Comparison of ENCODE assay signal across 7 mouse cellular contexts in genomic region chr11:40692511-40693365, GRCm38 (mm10). TPM values are rescaled to one million over a fixed set of nuclear protein-coding genes. Genes with fewer than 3 reads are reported as not detected.
DNase-seq lines count a peak whose midpoint lies in the region; ATAC-seq lines count a peak whose summit lies in the region.

No protein-coding gene starts in this region.

- peak overlapping the region; percentile 88 for H3K4me3 ChIP-seq in limb, embryonic 10.5 days
- H3K4me3 ChIP-seq in midbrain, embryonic 13.5 days (replicated peaks): peak overlapping the region; percentile 89

- WGBS in limb, embryonic 10.5 days: 1% methylated on average over 36 of the region's 36 CpGs
- WGBS in midbrain, embryonic 13.5 days: under 1% methylated on average over 36 of the region's 36 CpGs

- peak overlapping the region; percentile 84 for H3K9ac ChIP-seq in midbrain, embryonic 13.5 days (replicated peaks)

- peaks cover 14% of the 10 kb centered on the region for H3K36me3 ChIP-seq in limb, embryonic 10.5 days
- no peaks in the 10 kb centered on the region for H3K36me3 ChIP-seq in midbrain, embryonic 13.5 days

- H3K4me1 ChIP-seq in limb, embryonic 10.5 days: peaks cover 16% of the 10 kb centered on the region
- peaks cover 40% of the 10 kb centered on the region for H3K4me1 ChIP-seq in midbrain, embryonic 13.5 days (replicated peaks)

- peak overlapping the region; percentile 96 for H3K27ac ChIP-seq in limb, embryonic 10.5 days
- H3K27ac ChIP-seq in midbrain, embryonic 13.5 days: peak overlapping the region; percentile 88

- peak; percentile 92 for DNase-seq in adrenal gland, adult 8-10 months
- DNase-seq in embryo, embryonic 9.5 days (ENCODE audit: extremely low spot score): peak; percentile 93
- peak; percentile 95 for DNase-seq in kidney, adult 11 months
- DNase-seq in limb, embryonic 10.5 days (ENCODE audit: low spot score): peak; percentile 94
- peak; percentile 92 for DNase-seq in spleen, adult 12 weeks (ENCODE audit: low spot score)

- no peaks in the 10 kb centered on the region for H3K27me3 ChIP-seq in limb, embryonic 10.5 days (ENCODE audit: low read depth, poor library complexity, severe bottlenecking)
- H3K27me3 ChIP-seq in midbrain, embryonic 13.5 days: no peaks in the 10 kb centered on the region

- ATAC-seq in granulocyte monocyte progenitor cell, adult 5-6 weeks (replicated peaks; ENCODE audit: poor library complexity, severe bottlenecking): peak; percentile 79
- ATAC-seq in midbrain, embryonic 13.5 days: peak; percentile 97

- peak overlapping the region; percentile 98 for H3K4me2 ChIP-seq in midbrain, embryonic 13.5 days (replicated peaks)

- H3K9me3 ChIP-seq in limb, embryonic 10.5 days (replicated peaks): no peaks in the 10 kb centered on the region
- H3K9me3 ChIP-seq in midbrain, embryonic 13.5 days: no peaks in the 10 kb centered on the region

RNA-seq across cellular contexts. Expression of gene Mat2b, which starts 2.3 kb away (rescaled TPM):
- total RNA-seq in adrenal gland, adult 8-10 months (2022): 100 to 1,000 TPM in 1 of 4 experiments, 10 to 100 TPM in 3; 86.3 to 102 (median 93.8) TPM
- total RNA-seq in granulocyte monocyte progenitor cell, adult 5-6 weeks (2014; fragmentation: Nextera tagmentation): 76.7 and 94.3 TPM in 2 replicates
- total RNA-seq in granulocyte monocyte progenitor cell, adult 5-6 weeks (2017): 111 and 159 TPM in 2 replicates
- polyA plus RNA-seq in limb, embryonic 10.5 days (2016; fragmentation: Nextera tagmentation; extraction: Ambion mirVana): 116 and 123 TPM in 2 replicates
- 74.0 and 77.5 TPM in 2 replicates for polyA plus RNA-seq in midbrain, embryonic 13.5 days (2015; fragmentation: Nextera tagmentation; extraction: Ambion mirVana)

RNA-seq across cellular contexts. Expression of gene Hmmr, which starts 40.5 kb away (rescaled TPM):
- 1 to 10 TPM in 1 of 4 experiments, under 1 TPM in 3; 0.51 to 1.0 (median 0.60) TPM for total RNA-seq in adrenal gland, adult 8-10 months (2022)
- 11.1 and 27.0 TPM in 2 replicates for total RNA-seq in granulocyte monocyte progenitor cell, adult 5-6 weeks (2014; fragmentation: Nextera tagmentation)
- total RNA-seq in granulocyte monocyte progenitor cell, adult 5-6 weeks (2017): 71.2 and 85.8 TPM in 2 replicates
- polyA plus RNA-seq in limb, embryonic 10.5 days (2016; fragmentation: Nextera tagmentation; extraction: Ambion mirVana): 54.2 and 55.5 TPM in 2 replicates
- polyA plus RNA-seq in midbrain, embryonic 13.5 days (2015; fragmentation: Nextera tagmentation; extraction: Ambion mirVana): 19.2 TPM in 2 replicates

RNA-seq across cellular contexts. Expression of gene Nudcd2, which starts 40.7 kb away (rescaled TPM):
- total RNA-seq in adrenal gland, adult 8-10 months (2022): 10 to 100 TPM; 26.4 to 31.4 (median 29.8) TPM
- total RNA-seq in granulocyte monocyte progenitor cell, adult 5-6 weeks (2014; fragmentation: Nextera tagmentation): 77.5 and 108 TPM in 2 replicates
- total RNA-seq in granulocyte monocyte progenitor cell, adult 5-6 weeks (2017): 176 and 201 TPM in 2 replicates
- 232 and 242 TPM in 2 replicates for polyA plus RNA-seq in limb, embryonic 10.5 days (2016; fragmentation: Nextera tagmentation; extraction: Ambion mirVana)
- polyA plus RNA-seq in midbrain, embryonic 13.5 days (2015; fragmentation: Nextera tagmentation; extraction: Ambion mirVana): 90.0 and 90.3 TPM in 2 replicates

Comparison
In these comparisons a context has a peak if more than half of its experiments do, and no peak if none do; other contexts are left out.
1. Peak in every context shown above with its lines: DNase-seq, ATAC-seq, H3K4me3 ChIP-seq and H3K27ac ChIP-seq.
2. RNA of gene Hmmr, which starts 40.5 kb away (total RNA-seq): 11.1 to 85.8 TPM in granulocyte monocyte progenitor cell, adult 5-6 weeks; 0.51 to 1.0 TPM in adrenal gland, adult 8-10 months; every median in the first group is over 4 times any median in the second.